Mouse (Mus musculus): ENCODE measurements around the gene Gm8660. TPM values are rescaled to one million over a fixed set of nuclear protein-coding genes. Genes with fewer than 3 reads are reported as not detected.
"Not testable (repeated sequence)": the region's sequence is repeated elsewhere in the genome, so short reads cannot be mapped to it uniquely, and the experiment has no call there.

The Gm8660 gene
- not detected in 2 replicates for polyA plus RNA-seq (2012; rRNA removed)

DNA sequence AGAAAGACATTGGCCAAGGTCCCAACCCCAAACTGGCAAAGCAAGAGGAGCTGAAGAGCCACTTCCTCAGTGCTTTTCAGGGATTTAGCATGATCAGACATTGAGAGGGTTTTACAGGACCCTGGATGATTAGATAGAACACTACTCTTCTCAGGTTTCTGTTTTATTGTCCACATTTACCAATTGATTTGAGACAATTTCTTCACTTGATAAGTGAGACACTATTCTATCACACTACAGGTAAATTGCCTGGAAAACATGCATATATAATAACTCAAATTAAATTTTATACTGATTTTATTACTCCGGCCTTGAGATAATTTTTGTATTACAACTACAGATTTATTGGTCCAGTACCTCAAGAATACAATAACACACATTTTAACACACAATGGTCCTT is at the start of gene Gm8660:
Gm8660 (minus strand) TSS at position 101 of the 400 bp plus-strand sequence.
- not testable (repeated sequence) for H3K27ac ChIP-seq (ENCODE audit: control insufficient read depth, insufficient read depth, low read depth, low read length); H3K36me3 ChIP-seq (ENCODE audit: control insufficient read depth, insufficient read depth, low read length); H3K27me3 ChIP-seq (ENCODE audit: control insufficient read depth, insufficient read depth, low read length); H3K4me1 ChIP-seq (ENCODE audit: control insufficient read depth, insufficient read depth, low read length); H3K4me3 ChIP-seq (ENCODE audit: control insufficient read depth, low read depth, low read length)

- not testable (repeated sequence) for H3K27ac ChIP-seq (ENCODE audit: control insufficient read depth, insufficient read depth, low read depth, low read length); H3K36me3 ChIP-seq (ENCODE audit: control insufficient read depth, insufficient read depth, low read length); H3K4me1 ChIP-seq (ENCODE audit: control insufficient read depth, insufficient read depth, low read length); H3K4me3 ChIP-seq (ENCODE audit: control insufficient read depth, low read depth, low read length); H3K27me3 ChIP-seq (ENCODE audit: control insufficient read depth, insufficient read depth, low read length)
Observed at GRCm38 (mm10) chr7:22413283-22413682, 42.4 kb upstream of the Gm8660 start, which contains the start of gene Vmn1r148. Gene Vmn1r148, plus strand, starts transcription at chr7:22413583.

DNA sequence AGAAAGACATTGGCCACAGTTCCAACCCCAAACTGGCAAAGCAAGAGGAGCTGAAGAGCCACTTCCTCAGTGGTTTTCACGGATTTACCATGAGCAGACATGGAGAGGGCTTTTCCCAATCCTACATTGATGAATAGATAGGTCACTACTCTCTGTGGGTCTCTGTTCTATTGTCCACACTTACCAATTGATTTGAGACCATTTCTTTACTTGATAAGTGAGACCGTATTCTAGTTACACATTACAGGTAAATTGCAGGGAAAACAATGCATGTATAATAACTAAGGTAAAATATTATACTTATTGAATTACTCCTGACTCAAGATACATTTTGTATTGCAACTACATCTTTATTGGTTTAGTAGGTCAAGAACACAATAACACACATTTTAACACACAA is 41.2 kb downstream of the Gm8660 start, which contains the start of gene Gm4187:
Gm4187 (minus strand) TSS at position 101 of the 400 bp plus-strand sequence.
- H3K4me1 ChIP-seq (ENCODE audit: control insufficient read depth, insufficient read depth, low read length); H3K4me3 ChIP-seq (ENCODE audit: control insufficient read depth, low read depth, low read length); H3K27me3 ChIP-seq (ENCODE audit: control insufficient read depth, insufficient read depth, low read length); H3K27ac ChIP-seq (ENCODE audit: control insufficient read depth, insufficient read depth, low read depth, low read length); H3K36me3 ChIP-seq (ENCODE audit: control insufficient read depth, insufficient read depth, low read length): not testable (repeated sequence)

Other genes starting within 250 kb of the Gm8660 start
- not detected in 2 replicates for gene Gm10666, start 236.3 kb downstream of the Gm8660 start, polyA plus RNA-seq (2012; rRNA removed)
- gene Vmn1r142, start 207.0 kb downstream of the Gm8660 start, polyA plus RNA-seq (2012; rRNA removed), result not detected in 2 replicates
- gene Vmn1r143, start 181.7 kb downstream of the Gm8660 start, polyA plus RNA-seq (2012; rRNA removed), result not detected in 2 replicates
- not detected in 2 replicates for gene Gm8653, start 169.8 kb downstream of the Gm8660 start, polyA plus RNA-seq (2012; rRNA removed)
- gene Gm8453, start 141.6 kb downstream of the Gm8660 start, polyA plus RNA-seq (2012; rRNA removed), result not detected in 2 replicates
- not detected in 2 replicates for gene Gm4187, start 41.3 kb downstream of the Gm8660 start, polyA plus RNA-seq (2012; rRNA removed)
- gene Vmn1r148, start 42.5 kb upstream of the Gm8660 start, polyA plus RNA-seq (2012; rRNA removed), result not detected in 2 replicates
- gene Vmn1r149, start 67.2 kb upstream of the Gm8660 start, polyA plus RNA-seq (2012; rRNA removed), result not detected in 2 replicates
- not detected in 2 replicates for gene Gm10665, start 93.0 kb upstream of the Gm8660 start, polyA plus RNA-seq (2012; rRNA removed)
- gene Vmn1r151, start 128.6 kb upstream of the Gm8660 start, polyA plus RNA-seq (2012; rRNA removed), result not detected in 2 replicates
- gene Vmn1r152, start 151.9 kb upstream of the Gm8660 start, polyA plus RNA-seq (2012; rRNA removed), result not detected in 2 replicates
- not detected in 2 replicates for gene Gm8677, start 163.8 kb upstream of the Gm8660 start, polyA plus RNA-seq (2012; rRNA removed)
- not detected in 2 replicates for gene Gm4201, start 194.3 kb upstream of the Gm8660 start, polyA plus RNA-seq (2012; rRNA removed)
- gene Gm4565, start 217.1 kb upstream of the Gm8660 start, polyA plus RNA-seq (2012; rRNA removed), result 0.48 and 0.54 TPM in 2 replicates